Mouse (Mus musculus) forebrain, embryonic 16.5 days (tissue): Measurements from ENCODE around the gene Ccng1. TPM values are rescaled to one million over a fixed set of nuclear protein-coding genes. Genes with fewer than 3 reads are reported as not detected.

Experiments used
- polyA plus RNA-seq: library from polyadenylated mRNA; unstranded; fragments of >200 nt; fragmentation: Nextera tagmentation; extraction: Ambion mirVana; gene quantifications from 2 replicates; pipeline ENCODE4 v1.2.1, GENCODE M21; 2015

Gene Ccng1
- polyA plus RNA-seq, 1 experiment from 2014 or later = 32.2 TPM

Other genes with a start within 250 kb of the Ccng1 start
- 79.9 and 95.1 TPM in 2 replicates for gene Mat2b, start 60.1 kb downstream of the Ccng1 start, polyA plus RNA-seq
- 16.8 and 19.1 TPM in 2 replicates for gene Hmmr, start 21.9 kb downstream of the Ccng1 start, polyA plus RNA-seq
- gene Nudcd2, start 21.6 kb downstream of the Ccng1 start, polyA plus RNA-seq = 69.9 and 81.5 TPM in 2 replicates